Mouse (Mus musculus): ENCODE measurements around the gene Olfr448.

The Olfr448 gene

GRCm38 (mm10) chr6:42890141-42890540 lies at the start of gene Olfr448:
Gene Olfr448 (plus strand): TSS chr6:42890441.
- in situ Hi-C loops (cut with MboI; ENCODE audit: low pct_unique_long_range_greater_than_20kb in 1 of 2, low sequenced_read_pairs in 2 of 2, unreplicated experiment in 1 of 2), result no loop called here

- in situ Hi-C loops (cut with MboI; ENCODE audit: low pct_unique_long_range_greater_than_20kb in 1 of 2, low sequenced_read_pairs in 2 of 2, unreplicated experiment in 1 of 2), result no loop called here
Observed at GRCm38 (mm10) chr6:42860222-42860819, 29.9 kb upstream of the Olfr448 start.

GRCm38 (mm10) chr6:42869695-42870094 lies 20.5 kb upstream of the Olfr448 start:
- in situ Hi-C loops (cut with MboI; ENCODE audit: low pct_unique_long_range_greater_than_20kb in 1 of 2, low sequenced_read_pairs in 2 of 2, unreplicated experiment in 1 of 2), result no loop called here

- in situ Hi-C loops (cut with MboI; ENCODE audit: low pct_unique_long_range_greater_than_20kb in 1 of 2, low sequenced_read_pairs in 2 of 2, unreplicated experiment in 1 of 2), result no loop called here
Observed at GRCm38 (mm10) chr6:42876323-42876722, 13.9 kb upstream of the Olfr448 start.

GRCm38 (mm10) chr6:42900345-42900744 lies 10.1 kb downstream of the Olfr448 start:
- in situ Hi-C loops (cut with MboI; ENCODE audit: low pct_unique_long_range_greater_than_20kb in 1 of 2, low sequenced_read_pairs in 2 of 2, unreplicated experiment in 1 of 2), result no loop called here

GRCm38 (mm10) chr6:42908578-42908977 lies 18.3 kb downstream of the Olfr448 start, which contains the start of gene Olfr447:
Gene Olfr447 (plus strand): TSS chr6:42908878.
- in situ Hi-C loops (cut with MboI; ENCODE audit: low pct_unique_long_range_greater_than_20kb in 1 of 2, low sequenced_read_pairs in 2 of 2, unreplicated experiment in 1 of 2), result no loop called here

GRCm38 (mm10) chr6:42921077-42921476 lies 30.8 kb downstream of the Olfr448 start, which contains the start of gene Olfr446:
Gene Olfr446 (plus strand): TSS chr6:42921377.
- in situ Hi-C loops (cut with MboI; ENCODE audit: low pct_unique_long_range_greater_than_20kb in 1 of 2, low sequenced_read_pairs in 2 of 2, unreplicated experiment in 1 of 2), result no loop called here
